Mouse (Mus musculus) ES-Bruce4 (cell line): ENCODE results near the gene Leo1. TPM values are rescaled to one million over a fixed set of nuclear protein-coding genes. Genes with fewer than 3 reads are reported as not detected.

ENCODE experiments used
- H3K27ac ChIP-seq: 2 replicates; pipeline ENCODE4 v1.5.1; 2012; ENCODE audit warnings: low read length, inconsistent platforms; ENCODE audit not compliant: insufficient read depth
- H3K27me3 ChIP-seq: 2 replicates; pipeline ENCODE4 v1.6.1; 2012; ENCODE audit warnings: mild to moderate bottlenecking, low read length, inconsistent platforms; ENCODE audit not compliant: control insufficient read depth, poor library complexity, insufficient read depth, severe bottlenecking
- H3K36me3 ChIP-seq: 2 replicates; pipeline ENCODE4 v1.6.1; 2012; ENCODE audit warnings: inconsistent platforms, mild to moderate bottlenecking, low read length, moderate library complexity; ENCODE audit not compliant: control insufficient read depth, poor library complexity, insufficient read depth, severe bottlenecking
- H3K4me1 ChIP-seq: one replicate; pipeline ENCODE4 v1.8.1; 2011; ENCODE audit warnings: low read length; ENCODE audit not compliant: control insufficient read depth, insufficient read depth
- H3K4me3 ChIP-seq: 2 replicates; pipeline ENCODE4 v1.5.1; 2011; ENCODE audit warnings: low read depth, mild to moderate bottlenecking, low read length
- H3K9ac ChIP-seq: 2 replicates; pipeline ENCODE4 v1.6.1; 2012; ENCODE audit warnings: low read depth, mild to moderate bottlenecking, inconsistent platforms; ENCODE audit not compliant: poor library complexity, severe bottlenecking
- H3K9me3 ChIP-seq: replicated peaks from 2 replicates; pipeline ENCODE4 v1.6.1; 2012; ENCODE audit warnings: mild to moderate bottlenecking, low read length, inconsistent platforms; ENCODE audit not compliant: control insufficient read depth, poor library complexity, insufficient read depth, severe bottlenecking
- CTCF ChIP-seq: IDR thresholded peaks from one replicate; pipeline ENCODE4 v1.8.1; 2011; ENCODE audit warnings: low read depth, low read length
- EP300 ChIP-seq: IDR thresholded peaks from 2 replicates; pipeline ENCODE4 v1.6.1; 2011; ENCODE audit warnings: low read depth, low read length; ENCODE audit not compliant: insufficient read depth
- POLR2A ChIP-seq: IDR thresholded peaks from one replicate; pipeline ENCODE4 v1.8.1; 2011; ENCODE audit warnings: low read length; ENCODE audit not compliant: insufficient read depth
- polyA plus RNA-seq: library from polyadenylated mRNA; stranded (reverse); fragments of >200 nt; gene quantifications from 2 replicates; pipeline ENCODE4 v1.2.4, GENCODE M21; 2011; ENCODE audit warnings: low read depth; ENCODE audit not compliant: missing spikeins, insufficient read depth, insufficient read length

The Leo1 gene
- polyA plus RNA-seq, 1 experiment = 57.7 TPM

DNA sequence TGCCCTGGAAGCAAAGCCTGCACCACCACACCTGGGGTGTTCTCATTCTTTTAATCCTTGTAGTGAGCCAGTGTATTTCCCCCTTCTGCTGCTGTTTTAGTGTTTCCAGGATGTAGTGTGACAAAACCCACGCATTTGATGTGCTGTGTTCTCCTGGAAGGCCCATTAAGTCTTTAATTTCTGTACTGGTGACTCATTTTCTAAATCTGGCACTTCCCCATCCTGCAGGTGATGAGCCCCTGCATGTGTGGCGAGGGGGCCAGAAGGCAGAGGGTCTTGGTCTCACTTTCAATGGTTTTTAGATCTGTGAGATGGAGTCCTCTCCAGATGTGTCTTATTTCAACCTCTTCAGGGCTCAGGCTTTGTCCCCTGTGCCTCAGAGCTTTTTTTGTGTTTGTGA is 12.7 kb downstream of the Leo1 start:
- Histone ChIP-seq H3K36me3 (peaks cover 69% of the 10 kb centered on the region), H3K9me3 (no peaks in the 10 kb centered on the region), H3K4me3 (no peak overlapping the region), H3K27me3 (no peaks in the 10 kb centered on the region), H3K9ac (no peak overlapping the region), H3K4me1 (peaks cover 2% of the 10 kb centered on the region), H3K27ac (no peak overlapping the region)
- no peak for TF ChIP-seq POLR2A
- TF ChIP-seq EP300 = no peak
- no peak for TF ChIP-seq CTCF

DNA sequence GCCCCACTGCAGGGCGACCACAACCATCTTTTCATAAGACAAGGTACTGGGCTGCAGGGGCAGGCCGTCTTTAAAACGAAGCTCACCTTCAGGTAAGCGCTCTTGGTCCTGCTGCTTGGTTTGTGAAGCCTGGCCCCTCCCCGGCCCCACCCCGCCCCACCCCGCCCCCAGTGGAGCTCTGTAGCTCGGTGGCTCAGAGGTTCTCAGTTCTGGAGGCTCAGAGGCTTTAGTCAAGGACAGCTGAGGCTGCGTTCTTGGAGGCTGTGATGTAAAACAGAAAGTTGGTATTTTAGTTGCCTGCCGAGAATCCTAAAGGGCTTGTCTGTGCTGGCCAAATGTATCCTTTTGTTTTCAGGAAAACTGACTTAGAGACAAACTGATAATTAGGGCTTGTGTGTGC is 14.4 kb downstream of the Leo1 start:
- H3K27ac ChIP-seq = no peak overlapping the region
- TF ChIP-seq POLR2A (no peak), EP300 (no peak), CTCF (no peak)
- H3K9ac ChIP-seq = no peak overlapping the region
- H3K36me3 ChIP-seq = peaks cover 73% of the 10 kb centered on the region
- peaks cover 2% of the 10 kb centered on the region for H3K4me1 ChIP-seq
- no peaks in the 10 kb centered on the region for H3K27me3 ChIP-seq
- no peak overlapping the region for H3K4me3 ChIP-seq
- no peaks in the 10 kb centered on the region for H3K9me3 ChIP-seq

DNA sequence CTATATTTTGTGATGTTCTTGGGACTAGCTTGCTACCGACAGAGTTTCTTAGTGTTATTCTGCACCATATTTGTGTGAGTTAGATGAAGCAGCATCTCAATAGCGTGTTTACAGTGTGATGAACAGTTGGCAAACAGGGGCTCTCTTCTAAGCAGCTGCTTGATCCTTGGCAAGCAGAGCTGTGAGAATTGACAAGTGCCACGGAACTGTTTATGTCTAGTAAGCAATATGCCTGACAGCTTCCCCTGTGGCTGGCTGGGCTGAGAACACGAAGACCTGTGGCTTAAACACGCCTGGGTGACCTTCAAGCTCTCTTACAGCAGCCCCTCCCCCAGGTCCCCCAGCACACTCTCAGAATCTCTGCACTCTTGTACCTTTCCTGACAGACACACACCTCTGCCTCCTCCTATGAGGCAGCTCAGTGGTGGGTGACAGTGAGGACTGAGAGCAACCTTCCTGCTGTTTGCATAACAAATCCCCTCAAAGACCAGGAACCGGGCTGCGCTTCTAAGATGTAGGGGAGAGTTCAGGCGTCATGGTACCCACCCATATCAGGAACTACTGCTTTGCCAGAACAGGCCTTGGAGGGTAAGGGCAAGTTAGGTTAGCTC is 21.8 kb downstream of the Leo1 start:
- TF ChIP-seq EP300 = 0 out of 2 replicates have a peak, but pooled peaks have one; percentile 66
- TF ChIP-seq CTCF = no peak
- TF ChIP-seq POLR2A = no peak
- Histone ChIP-seq H3K4me1 (peaks cover 6% of the 10 kb centered on the region), H3K9ac (no peak overlapping the region), H3K27me3 (no peaks in the 10 kb centered on the region), H3K9me3 (no peaks in the 10 kb centered on the region), H3K36me3 (peaks cover 46% of the 10 kb centered on the region), H3K27ac (peak overlapping the region; percentile 76), H3K4me3 (no peak overlapping the region)

DNA sequence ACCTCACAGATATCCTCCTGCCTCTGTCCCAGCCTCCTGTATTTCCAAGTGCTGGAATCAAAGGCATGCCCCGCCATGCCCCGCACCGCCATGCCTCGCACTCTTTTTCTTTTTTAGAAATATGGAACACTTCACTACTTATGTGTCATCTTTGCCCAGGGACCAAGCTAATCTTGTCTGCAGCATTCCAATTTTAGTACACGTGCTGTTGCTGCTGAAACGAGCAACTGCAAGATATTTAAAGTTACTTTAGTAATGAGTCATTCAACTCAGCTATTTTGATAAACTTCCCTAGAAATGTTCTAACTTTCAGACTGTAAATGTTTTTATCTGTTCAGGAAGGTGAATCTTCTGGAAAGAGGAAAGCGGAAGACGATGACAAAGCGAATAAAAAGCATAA is 24.5 kb downstream of the Leo1 start:
- Histone ChIP-seq H3K36me3 (peaks cover 26% of the 10 kb centered on the region), H3K4me1 (peaks cover 6% of the 10 kb centered on the region)

DNA sequence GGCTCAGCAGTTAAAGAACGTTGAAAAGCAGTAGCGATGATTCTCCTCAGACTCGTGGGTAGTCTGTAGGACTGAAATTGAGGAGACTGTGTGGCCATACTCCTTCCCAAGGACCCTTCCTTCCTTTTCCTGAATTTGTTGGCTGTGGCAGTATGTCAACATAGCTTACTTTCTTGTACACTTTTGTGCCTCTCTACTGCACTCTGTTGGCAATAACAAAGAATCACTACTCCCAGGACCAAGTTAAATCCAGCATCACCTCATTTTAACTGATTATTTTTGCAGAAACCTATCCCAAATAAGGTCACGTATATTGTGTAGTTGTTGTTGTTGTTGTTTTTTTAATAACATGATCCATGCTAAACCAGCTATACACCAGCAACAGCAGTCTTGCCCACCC is 25.3 kb downstream of the Leo1 start:
- H3K9ac ChIP-seq = no peak overlapping the region
- peaks cover 19% of the 10 kb centered on the region for H3K36me3 ChIP-seq
- H3K9me3 ChIP-seq = no peaks in the 10 kb centered on the region
- TF ChIP-seq EP300 = no peak
- no peak for TF ChIP-seq POLR2A
- no peak for TF ChIP-seq CTCF
- H3K27me3 ChIP-seq = no peaks in the 10 kb centered on the region
- H3K27ac ChIP-seq = peak overlapping the region; percentile 53; the same call in 1 of the 2 replicates
- H3K4me1 ChIP-seq = peaks cover 6% of the 10 kb centered on the region
- H3K4me3 ChIP-seq = no peak overlapping the region

More for the DNA sequence above, 24.5 kb downstream of the Leo1 start:
- H3K9me3 ChIP-seq = no peaks in the 10 kb centered on the region
- no peak for TF ChIP-seq EP300
- TF ChIP-seq CTCF = no peak
- TF ChIP-seq POLR2A = no peak
- 0 out of 2 replicates have a peak overlapping the region, but pooled peaks have one; percentile 2 for H3K9ac ChIP-seq
- no peak overlapping the region for H3K4me3 ChIP-seq
- H3K27ac ChIP-seq = no peak overlapping the region
- no peaks in the 10 kb centered on the region for H3K27me3 ChIP-seq

DNA sequence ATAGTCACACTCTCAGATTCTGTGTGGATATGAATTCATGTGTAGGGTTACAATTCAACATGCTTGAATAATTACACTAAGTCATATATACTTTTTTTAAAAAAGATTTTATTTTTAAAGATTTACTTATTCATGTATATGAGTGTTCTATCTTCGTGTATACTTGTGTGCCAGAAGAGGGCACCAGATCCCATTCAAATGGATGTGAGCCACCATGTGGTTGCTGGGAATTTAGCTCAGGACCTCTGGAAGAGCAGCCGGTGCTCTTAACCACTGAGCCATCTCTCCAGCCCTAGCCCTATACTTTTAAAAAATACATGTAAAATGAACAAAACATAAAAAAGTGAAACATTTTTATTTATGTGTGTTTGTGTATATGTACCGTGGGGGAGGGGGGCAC is 26.3 kb downstream of the Leo1 start:
- Histone ChIP-seq H3K4me3 (no peak overlapping the region), H3K9me3 (no peaks in the 10 kb centered on the region), H3K4me1 (peaks cover 6% of the 10 kb centered on the region), H3K27ac (no peak overlapping the region), H3K27me3 (no peaks in the 10 kb centered on the region), H3K9ac (no peak overlapping the region), H3K36me3 (peaks cover 12% of the 10 kb centered on the region)
- TF ChIP-seq EP300 (no peak), POLR2A (no peak), CTCF (no peak)
